Mouse (Mus musculus) intestine, embryonic 14.5 days (tissue): ENCODE measurements around the gene Borcs6. TPM values are rescaled to one million over a fixed set of nuclear protein-coding genes. Genes with fewer than 3 reads are reported as not detected.
A peak's percentile ranks its signal among the peaks of the same experiment; 100 is the strongest.

Experiments
- ATAC-seq: fragments of 200-750 bp; cut with Nextera tagmentation; replicated peaks from 2 replicates; pipeline ENCODE4 v1.8.0; 2017; ENCODE audit warnings: low read depth, moderate number of reproducible peaks, moderate TSS enrichment, moderate library complexity; ENCODE audit not compliant: low FRiP score, low TSS enrichment
- DNase-seq: peaks from one replicate; pipeline ENCODE4 v3.0.0-alpha.2; 2018; ENCODE audit warnings: low spot score
- H3K27ac ChIP-seq: fragments of 300-500 bp; sonication (generic); 2 replicates; pipeline ENCODE4 v1.5.1; 2014; ENCODE audit warnings: low read depth, mild to moderate bottlenecking, control low read depth
- H3K27me3 ChIP-seq: fragments of 300-500 bp; sonication (generic); replicated peaks from 2 replicates; pipeline ENCODE4 v1.6.1; 2014; ENCODE audit warnings: low read length, control low read depth; ENCODE audit not compliant: control insufficient read depth, insufficient read depth
- H3K36me3 ChIP-seq: fragments of 300-500 bp; sonication (generic); 2 replicates; pipeline ENCODE4 v1.6.1; 2014; ENCODE audit warnings: low read length, control low read depth; ENCODE audit not compliant: control insufficient read depth, insufficient read depth
- H3K4me1 ChIP-seq: fragments of 300-500 bp; sonication (generic); replicated peaks from 2 replicates; pipeline ENCODE4 v1.6.1; 2014; ENCODE audit warnings: low read length, control low read depth, mixed read lengths; ENCODE audit not compliant: control insufficient read depth, insufficient read depth
- H3K4me2 ChIP-seq: fragments of 300-500 bp; sonication (generic); 2 replicates; pipeline ENCODE4 v1.6.1; 2014; ENCODE audit warnings: low read length
- H3K4me3 ChIP-seq: fragments of 300-500 bp; sonication (generic); 2 replicates; pipeline ENCODE4 v1.5.1; 2014; ENCODE audit warnings: low read depth, low read length, control low read depth, mixed read lengths
- H3K9ac ChIP-seq: fragments of 300-500 bp; sonication (generic); 2 replicates; pipeline ENCODE4 v1.6.1; 2014; ENCODE audit warnings: mild to moderate bottlenecking, low read length
- H3K9me3 ChIP-seq: fragments of 300-500 bp; sonication (generic); 2 replicates; pipeline ENCODE4 v1.6.1; 2016; ENCODE audit warnings: low read length, control low read depth; ENCODE audit not compliant: control insufficient read depth
- WGBS: fragments of 180-500 bp; shearing (Covaris S2); extraction: QIAGEN DNeasy Blood & Tissue Kit; methylation state at CpG from one replicate; pipeline ENCODE4 v1.1.7; 2014; 5-methylcytosine and 5-hydroxymethylcytosine counted together
- polyA plus RNA-seq: library from polyadenylated mRNA; unstranded; fragments of >200 nt; fragmentation: Nextera tagmentation; extraction: Ambion mirVana; gene quantifications from 2 replicates; pipeline ENCODE4 v1.2.1, GENCODE M21; 2014

The Borcs6 gene
- polyA plus RNA-seq, 1 experiment from 2014 or later = 8.8 TPM

DNA sequence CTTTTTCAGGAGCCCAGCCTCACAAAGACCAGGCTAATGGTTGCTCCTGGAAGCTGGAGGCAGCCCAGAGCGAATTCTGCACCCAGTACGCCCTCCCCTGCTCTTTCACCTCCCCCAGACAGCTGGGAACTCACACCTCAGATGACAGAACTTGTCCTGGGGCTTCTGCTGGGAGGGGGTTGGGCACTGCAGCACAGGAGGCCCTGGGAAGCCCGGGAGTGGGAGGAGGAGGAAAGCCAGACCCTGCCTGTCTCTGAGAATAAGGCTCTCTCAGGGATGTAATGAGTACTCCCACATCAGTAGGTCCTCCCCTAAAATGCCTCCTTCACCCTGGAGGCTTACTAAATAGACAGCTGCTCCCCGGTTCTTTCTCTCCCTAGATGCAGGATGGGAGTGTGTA is 27.6 kb downstream of the Borcs6 start:
- H3K4me3 ChIP-seq = no peak overlapping the region
- peaks cover 35% of the 10 kb centered on the region for H3K4me1 ChIP-seq
- ATAC-seq (no peak), DNase-seq (peak; percentile 58)
- H3K36me3 ChIP-seq = peaks cover 29% of the 10 kb centered on the region
- H3K9ac ChIP-seq = no peak overlapping the region
- no peaks in the 10 kb centered on the region for H3K27me3 ChIP-seq
- WGBS = 14% methylated on average over 4 of the region's 4 CpGs
- H3K4me2 ChIP-seq = no peak overlapping the region
- no peaks in the 10 kb centered on the region for H3K9me3 ChIP-seq
- peak overlapping the region; percentile 67 for H3K27ac ChIP-seq

GRCm38 (mm10) chr11:69087597-69087996 is 28.1 kb downstream of the Borcs6 start:
- no peaks in the 10 kb centered on the region for H3K27me3 ChIP-seq
- peak overlapping the region; percentile 67 for H3K27ac ChIP-seq
- peaks cover 35% of the 10 kb centered on the region for H3K4me1 ChIP-seq
- H3K4me2 ChIP-seq = peak overlapping the region; percentile 74; the same call in 1 of the 2 replicates
- 35% methylated on average over 2 of the region's 2 CpGs for WGBS
- H3K36me3 ChIP-seq = peaks cover 34% of the 10 kb centered on the region
- ATAC-seq = no peak
- no peaks in the 10 kb centered on the region for H3K9me3 ChIP-seq
- no peak overlapping the region; the same call in 1 of the 2 replicates for H3K9ac ChIP-seq
- no peak overlapping the region for H3K4me3 ChIP-seq
- DNase-seq = no peak

GRCm38 (mm10) chr11:69088103-69088855 is 28.8 kb downstream of the Borcs6 start, which contains the start of gene Vamp2:
Gene Vamp2 (plus strand): TSS chr11:69088490.
- peak; percentile 77 for ATAC-seq
- H3K9me3 ChIP-seq = no peaks in the 10 kb centered on the region
- H3K9ac ChIP-seq = peak within 1 kb of the TSS; percentile 96
- peaks cover 37% of the 10 kb centered on the region for H3K36me3 ChIP-seq
- peaks cover 35% of the 10 kb centered on the region for H3K4me1 ChIP-seq
- peak within 1 kb of the TSS; percentile 88 for H3K27ac ChIP-seq
- H3K27me3 ChIP-seq = no peaks in the 10 kb centered on the region
- peak within 1 kb of the TSS; percentile 74 for H3K4me2 ChIP-seq
- H3K4me3 ChIP-seq = peak within 1 kb of the TSS; percentile 79
- 1% methylated on average over 61 of the region's 67 CpGs for WGBS
- peak; percentile 94 for DNase-seq

- H3K4me2 ChIP-seq = peak overlapping the region; percentile 74
- ATAC-seq (no peak; the same call in 1 of the 2 replicates), DNase-seq (peak; percentile 77)
- H3K4me1 ChIP-seq = peaks cover 35% of the 10 kb centered on the region
- peak overlapping the region; percentile 96 for H3K9ac ChIP-seq
- WGBS = 12% methylated on average over 25 of the region's 25 CpGs
- no peaks in the 10 kb centered on the region for H3K9me3 ChIP-seq
- peaks cover 37% of the 10 kb centered on the region for H3K36me3 ChIP-seq
- H3K4me3 ChIP-seq = peak overlapping the region; percentile 79
- no peaks in the 10 kb centered on the region for H3K27me3 ChIP-seq
- peak overlapping the region; percentile 88 for H3K27ac ChIP-seq
Measured at GRCm38 (mm10) chr11:69088856-69089615, 29.5 kb downstream of the Borcs6 start.

DNA sequence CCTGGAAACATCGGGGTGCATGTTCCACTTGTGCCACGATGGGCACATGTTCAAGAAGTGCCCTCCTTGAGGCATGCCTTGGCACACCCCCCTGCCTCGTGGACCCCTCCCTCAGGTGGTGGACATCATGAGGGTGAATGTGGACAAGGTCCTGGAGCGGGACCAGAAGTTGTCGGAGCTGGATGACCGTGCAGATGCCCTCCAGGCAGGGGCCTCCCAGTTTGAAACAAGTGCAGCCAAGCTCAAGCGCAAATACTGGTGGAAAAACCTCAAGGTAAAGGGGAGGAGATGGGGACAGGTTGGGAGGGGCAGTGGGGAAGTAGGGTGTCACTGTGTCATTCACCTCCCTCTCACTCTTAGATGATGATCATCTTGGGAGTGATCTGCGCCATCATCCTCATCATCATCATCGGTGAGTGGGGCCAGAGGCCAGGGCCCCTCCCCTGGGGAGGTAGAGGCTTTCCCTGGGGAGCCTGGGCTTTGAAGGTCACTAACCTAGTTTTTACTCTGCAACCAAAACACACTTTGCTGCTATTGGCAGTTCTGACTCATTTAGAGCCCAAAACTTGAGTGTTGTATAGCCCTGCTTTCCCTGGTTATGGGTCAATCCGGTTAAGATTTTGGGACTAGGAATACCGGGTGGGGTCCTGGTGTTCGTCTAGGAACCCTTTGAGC is 30.2 kb downstream of the Borcs6 start:
- H3K36me3 ChIP-seq = peaks cover 37% of the 10 kb centered on the region
- peak overlapping the region; percentile 74 for H3K4me2 ChIP-seq
- H3K9ac ChIP-seq = peak overlapping the region; percentile 96
- H3K27me3 ChIP-seq = no peaks in the 10 kb centered on the region
- WGBS = 87% methylated on average over 12 of the region's 12 CpGs
- ATAC-seq = no peak
- peak overlapping the region; percentile 79 for H3K4me3 ChIP-seq
- no peak for DNase-seq
- no peaks in the 10 kb centered on the region for H3K9me3 ChIP-seq
- peak overlapping the region; percentile 23; the same call in 1 of the 2 replicates for H3K27ac ChIP-seq
- peaks cover 35% of the 10 kb centered on the region for H3K4me1 ChIP-seq

DNA sequence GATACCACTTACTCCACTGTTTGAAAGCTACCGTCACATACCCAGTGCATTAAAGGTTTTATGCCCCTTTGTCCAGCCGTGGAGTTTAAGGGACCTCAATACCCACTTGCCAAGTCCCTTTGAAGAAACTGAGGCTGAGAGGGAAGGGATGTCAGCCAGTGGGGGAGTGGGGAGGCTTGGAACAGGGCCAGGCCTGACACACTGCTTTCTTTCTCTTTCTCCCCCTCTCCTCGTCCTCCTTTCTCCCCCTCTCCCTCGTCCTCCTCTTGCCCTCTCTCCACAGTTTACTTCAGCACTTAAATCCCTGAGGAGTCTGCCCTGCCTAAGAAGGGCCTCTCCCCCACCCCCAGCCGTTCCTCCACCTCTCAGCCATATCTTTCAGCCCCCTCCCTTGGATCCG is 30.9 kb downstream of the Borcs6 start:
- ATAC-seq = no peak
- DNase-seq = no peak
- H3K9ac ChIP-seq = no peak overlapping the region
- H3K36me3 ChIP-seq = peaks cover 37% of the 10 kb centered on the region
- H3K9me3 ChIP-seq = no peaks in the 10 kb centered on the region
- peaks cover 35% of the 10 kb centered on the region for H3K4me1 ChIP-seq
- H3K27ac ChIP-seq = peak overlapping the region; percentile 23; the same call in 1 of the 2 replicates
- peak overlapping the region; percentile 74; the same call in 1 of the 2 replicates for H3K4me2 ChIP-seq
- H3K27me3 ChIP-seq = no peaks in the 10 kb centered on the region
- WGBS = 55% methylated on average over 6 of the region's 6 CpGs
- no peak overlapping the region for H3K4me3 ChIP-seq

GRCm38 (mm10) chr11:69091566-69092385 is 32.3 kb downstream of the Borcs6 start:
- 70% methylated on average over 7 of the region's 7 CpGs for WGBS
- no peak for DNase-seq
- H3K27me3 ChIP-seq = no peaks in the 10 kb centered on the region
- H3K9me3 ChIP-seq = no peaks in the 10 kb centered on the region
- H3K4me2 ChIP-seq = no peak overlapping the region
- H3K36me3 ChIP-seq = peaks cover 37% of the 10 kb centered on the region
- ATAC-seq = no peak
- no peak overlapping the region for H3K4me3 ChIP-seq
- H3K4me1 ChIP-seq = peaks cover 42% of the 10 kb centered on the region
- no peak overlapping the region for H3K9ac ChIP-seq
- no peak overlapping the region for H3K27ac ChIP-seq

- H3K36me3 ChIP-seq = peaks cover 37% of the 10 kb centered on the region
- H3K27ac ChIP-seq = no peak overlapping the region
- peaks cover 40% of the 10 kb centered on the region for H3K4me1 ChIP-seq
- DNase-seq = peak; percentile 98
- WGBS = 6% methylated on average over 3 of the region's 3 CpGs
- H3K9ac ChIP-seq = no peak overlapping the region
- no peaks in the 10 kb centered on the region for H3K27me3 ChIP-seq
- H3K4me3 ChIP-seq = no peak overlapping the region
- H3K9me3 ChIP-seq = no peaks in the 10 kb centered on the region
- ATAC-seq = no peak
- H3K4me2 ChIP-seq = no peak overlapping the region
Measured at GRCm38 (mm10) chr11:69092386-69092751, 32.9 kb downstream of the Borcs6 start.
